Mouse (Mus musculus) midbrain, embryonic 10.5 days (tissue): ENCODE measurements around the gene Fmod. TPM values are rescaled to one million over a fixed set of nuclear protein-coding genes. Genes with fewer than 3 reads are reported as not detected.

Source experiments
- DNase-seq: peaks from one replicate; pipeline ENCODE4 v3.0.0-alpha.2; 2017; ENCODE audit warnings: low spot score
- H3K27ac ChIP-seq: fragments of 300-500 bp; sonication (generic); replicated peaks from 2 replicates; pipeline ENCODE4 v1.5.1; 2016; ENCODE audit warnings: mild to moderate bottlenecking
- H3K27me3 ChIP-seq: fragments of 300-500 bp; sonication (generic); 2 replicates; pipeline ENCODE4 v1.6.1; 2016; ENCODE audit warnings: low read depth, mild to moderate bottlenecking; ENCODE audit not compliant: poor library complexity, severe bottlenecking
- H3K36me3 ChIP-seq: fragments of 300-500 bp; sonication (generic); 2 replicates; pipeline ENCODE4 v1.6.1; 2016; ENCODE audit warnings: mild to moderate bottlenecking, moderate library complexity
- H3K4me1 ChIP-seq: fragments of 300-500 bp; sonication (generic); 2 replicates; pipeline ENCODE4 v1.6.1; 2016
- H3K4me3 ChIP-seq: fragments of 300-500 bp; sonication (generic); 2 replicates; pipeline ENCODE4 v1.5.1; 2016; ENCODE audit warnings: mild to moderate bottlenecking, moderate library complexity
- H3K9me3 ChIP-seq: fragments of 300-500 bp; sonication (generic); replicated peaks from 2 replicates; pipeline ENCODE4 v1.6.1; 2016; ENCODE audit warnings: mild to moderate bottlenecking
- WGBS: fragments of 180-500 bp; shearing (Covaris S2); methylation state at CpG from one replicate; pipeline ENCODE4 v1.1.7; 2016; 5-methylcytosine and 5-hydroxymethylcytosine counted together
- polyA plus RNA-seq: library from polyadenylated mRNA; unstranded; fragments of >200 nt; fragmentation: Nextera tagmentation; extraction: Ambion mirVana; gene quantifications from 2 replicates; pipeline ENCODE4 v1.2.1, GENCODE M21; 2016

Fmod gene
- polyA plus RNA-seq, 1 experiment from 2014 or later, result 2.8 TPM

- Histone ChIP-seq H3K4me3 (no peak overlapping the region), H3K9me3 (no peaks in the 10 kb centered on the region), H3K27me3 (peaks cover 19% of the 10 kb centered on the region), H3K4me1 (peaks cover 81% of the 10 kb centered on the region), H3K36me3 (no peaks in the 10 kb centered on the region), H3K27ac (peak overlapping the region; percentile 88)
- WGBS, result 69% methylated on average over 7 of the region's 7 CpGs
- no peak for DNase-seq
These were observed 58.1 kb downstream of the Fmod start for GRCm38 (mm10) chr1:134095033-134095612.

GRCm38 (mm10) chr1:134095721-134096120 is 58.7 kb downstream of the Fmod start:
- WGBS, result 91% methylated on average over 4 of the region's 4 CpGs
- DNase-seq, result no peak

GRCm38 (mm10) chr1:134096264-134096934 is 59.3 kb downstream of the Fmod start:
- no peak for DNase-seq
- H3K9me3 ChIP-seq, result no peaks in the 10 kb centered on the region
- WGBS, result 78% methylated on average over 14 of the region's 14 CpGs
- H3K36me3 ChIP-seq, result no peaks in the 10 kb centered on the region
- peak overlapping the region; percentile 88 for H3K27ac ChIP-seq
- H3K27me3 ChIP-seq, result peaks cover 18% of the 10 kb centered on the region
- peaks cover 81% of the 10 kb centered on the region for H3K4me1 ChIP-seq
- H3K4me3 ChIP-seq, result no peak overlapping the region

More at GRCm38 (mm10) chr1:134095721-134096120, 58.7 kb downstream of the Fmod start:
- Histone ChIP-seq H3K27me3 (peaks cover 19% of the 10 kb centered on the region), H3K36me3 (no peaks in the 10 kb centered on the region), H3K4me3 (no peak overlapping the region), H3K27ac (peak overlapping the region; percentile 88), H3K4me1 (peaks cover 81% of the 10 kb centered on the region), H3K9me3 (no peaks in the 10 kb centered on the region)

GRCm38 (mm10) chr1:134097080-134097855 is 60.2 kb downstream of the Fmod start:
- 93% methylated on average over 7 of the region's 7 CpGs for WGBS
- no peaks in the 10 kb centered on the region for H3K36me3 ChIP-seq
- H3K4me1 ChIP-seq, result peaks cover 75% of the 10 kb centered on the region

More at GRCm38 (mm10) chr1:134097080-134097855, 60.2 kb downstream of the Fmod start:
- H3K4me3 ChIP-seq, result no peak overlapping the region
- peaks cover 17% of the 10 kb centered on the region; the same call in 1 of the 2 replicates for H3K27me3 ChIP-seq
- peak overlapping the region; percentile 88 for H3K27ac ChIP-seq
- DNase-seq, result no peak
- H3K9me3 ChIP-seq, result no peaks in the 10 kb centered on the region

Other genes starting within 250 kb of the Fmod start
- 3.0 and 5.7 TPM in 2 replicates for gene Atp2b4, start 236.2 kb upstream of the Fmod start, polyA plus RNA-seq
- 0.86 and 1.7 TPM in 2 replicates for gene Optc, start 129.3 kb upstream of the Fmod start, polyA plus RNA-seq
- gene Prelp, start 115.8 kb upstream of the Fmod start, polyA plus RNA-seq, result 0.31 and 0.67 TPM in 2 replicates
- 107 and 161 TPM in 2 replicates for gene Btg2, start 41.9 kb downstream of the Fmod start, polyA plus RNA-seq
- not detected in 2 replicates for gene Chit1, start 74.0 kb downstream of the Fmod start, polyA plus RNA-seq
- 0.82 and 0.90 TPM in 2 replicates for gene Chil1, start 144.9 kb downstream of the Fmod start, polyA plus RNA-seq
- 0.09 and 0.10 TPM in 2 replicates for gene Mybph, start 156.2 kb downstream of the Fmod start, polyA plus RNA-seq
- gene Adora1, start 198.2 kb downstream of the Fmod start, polyA plus RNA-seq, result 0.14 and 0.17 TPM in 2 replicates